ENCODE assay signal across 21 mouse cellular contexts in genomic region chr3:130978986-130979642, GRCm38 (mm10).
A peak's percentile ranks its signal among the peaks of the same experiment; 100 is the strongest.
DNase-seq lines count a peak whose midpoint lies in the region; ATAC-seq and TF ChIP-seq lines count a peak whose summit lies in the region.
"Had no signal": no experiment of that assay in that cellular context is flagged by ENCODE, and none has a peak within 500 bp of the region (broad histone marks: within the 10 kb centered on the region; RNA-seq: fewer than 3 reads in every experiment).

No protein-coding gene starts in this region.

- WGBS in heart, embryonic 11.5 days (ENCODE audit: insufficient replicate concordance): 47% methylated on average over 14 of the region's 14 CpGs
- WGBS in lung, embryonic 14.5 days: 62% methylated on average over 14 of the region's 14 CpGs
- WGBS in neural tube, embryonic 15.5 days: 81% methylated on average over 14 of the region's 14 CpGs

- no peaks in the 10 kb centered on the region for H3K27me3 ChIP-seq in heart, embryonic 11.5 days (ENCODE audit: control insufficient read depth, insufficient read depth, low read length)
- no peaks in the 10 kb centered on the region for H3K27me3 ChIP-seq in lung, embryonic 14.5 days (ENCODE audit: insufficient read depth, low read length)
- no peaks in the 10 kb centered on the region for H3K27me3 ChIP-seq in neural tube, embryonic 15.5 days (replicated peaks)
- H3K27me3 ChIP-seq: embryonic facial prominence, embryonic 13.5 days; liver, embryonic 12.5 days; neural tube, embryonic 12.5 days had no signal

- H3K4me1 ChIP-seq in heart, embryonic 11.5 days (ENCODE audit: control insufficient read depth, insufficient read depth, low read length): peaks cover 14% of the 10 kb centered on the region
- no peaks in the 10 kb centered on the region for H3K4me1 ChIP-seq in lung, embryonic 14.5 days (ENCODE audit: insufficient read depth)
- no peaks in the 10 kb centered on the region for H3K4me1 ChIP-seq in neural tube, embryonic 15.5 days
- H3K4me1 ChIP-seq: liver, embryonic 12.5 days; neural tube, embryonic 12.5 days had no signal

- no peaks in the 10 kb centered on the region for H3K36me3 ChIP-seq in heart, embryonic 11.5 days (ENCODE audit: control insufficient read depth, insufficient read depth, low read length)
- H3K36me3 ChIP-seq in lung, embryonic 14.5 days (ENCODE audit: insufficient read depth): no peaks in the 10 kb centered on the region
- H3K36me3 ChIP-seq in neural tube, embryonic 15.5 days: no peaks in the 10 kb centered on the region
- H3K36me3 ChIP-seq: embryonic facial prominence, embryonic 13.5 days; liver, embryonic 12.5 days; midbrain, embryonic 10.5 days; neural tube, embryonic 12.5 days had no signal

- no peak for ATAC-seq in heart, embryonic 11.5 days (replicated peaks; ENCODE audit: insufficient number of reproducible peaks, low FRiP score, low TSS enrichment)
- ATAC-seq in lung, embryonic 14.5 days (ENCODE audit: insufficient read depth): peak; percentile 11; the same call in 1 of the 2 replicates
- no peak for ATAC-seq in neural tube, embryonic 15.5 days (ENCODE audit: low FRiP score)
- ATAC-seq: forebrain, postnatal 0 days; hindbrain, embryonic 16.5 days; liver, embryonic 12.5 days had no signal

- H3K4me2 ChIP-seq in heart, embryonic 11.5 days: peak overlapping the region; percentile 53
- no peak overlapping the region for H3K4me2 ChIP-seq in lung, embryonic 14.5 days
- H3K4me2 ChIP-seq in neural tube, embryonic 15.5 days: no peak overlapping the region
- H3K4me2 ChIP-seq: embryonic facial prominence, embryonic 13.5 days; liver, embryonic 12.5 days; neural tube, embryonic 12.5 days had no signal

- H3K27ac ChIP-seq in heart, embryonic 11.5 days (ENCODE audit: low read depth, low read length): no peak overlapping the region
- H3K27ac ChIP-seq in lung, embryonic 14.5 days (ENCODE audit: low read depth): no peak overlapping the region
- no peak overlapping the region for H3K27ac ChIP-seq in neural tube, embryonic 15.5 days (replicated peaks)
- H3K27ac ChIP-seq: embryonic facial prominence, embryonic 13.5 days; layer of hippocampus, adult 2 months; liver, embryonic 12.5 days; midbrain, embryonic 10.5 days; neural tube, embryonic 12.5 days had no signal

- H3K9me3 ChIP-seq in heart, embryonic 11.5 days (replicated peaks; ENCODE audit: control insufficient read depth, low read length): no peaks in the 10 kb centered on the region
- H3K9me3 ChIP-seq in lung, embryonic 14.5 days (ENCODE audit: low read depth, low read length): no peaks in the 10 kb centered on the region
- no peaks in the 10 kb centered on the region for H3K9me3 ChIP-seq in neural tube, embryonic 15.5 days (replicated peaks)
- H3K9me3 ChIP-seq: embryonic facial prominence, embryonic 13.5 days; liver, embryonic 12.5 days; midbrain, embryonic 10.5 days; neural tube, embryonic 12.5 days had no signal

- no peak overlapping the region for H3K4me3 ChIP-seq in heart, embryonic 11.5 days (ENCODE audit: low read depth, low read length)
- no peak overlapping the region for H3K4me3 ChIP-seq in lung, embryonic 14.5 days (ENCODE audit: low read depth, low read length)
- no peak overlapping the region for H3K4me3 ChIP-seq in neural tube, embryonic 15.5 days (replicated peaks)
- H3K4me3 ChIP-seq: embryonic facial prominence, embryonic 13.5 days; layer of hippocampus, adult 2 months; liver, embryonic 12.5 days; midbrain, embryonic 10.5 days; neural tube, embryonic 12.5 days had no signal

- H3K9ac ChIP-seq in heart, embryonic 11.5 days (ENCODE audit: low read depth, low read length): no peak overlapping the region
- H3K9ac ChIP-seq in lung, embryonic 14.5 days: no peak overlapping the region
- no peak overlapping the region for H3K9ac ChIP-seq in neural tube, embryonic 15.5 days (replicated peaks)
- H3K9ac ChIP-seq: embryonic facial prominence, embryonic 13.5 days; forebrain, postnatal 0 days; liver, embryonic 12.5 days; neural tube, embryonic 12.5 days had no signal

- TF ChIP-seq CTCF in lung, embryonic 14.5 days (IDR thresholded peaks at IDR 0.05; ENCODE audit: low read depth): no peak

- DNase-seq in heart, postnatal 10 days: no peak
- no peak for DNase-seq in lung, embryonic 14.5 days
- no peak for DNase-seq in lung, postnatal 10 days
- DNase-seq in CD4-positive, CD25-positive, alpha-beta regulatory T cell, adult 2 months (ENCODE audit: low read depth, low spot score): peak; percentile 69
- peak; percentile 52 for DNase-seq in thymus, postnatal 14 days
- DNase-seq: adrenal gland, postnatal 25 days; cerebellum, adult 8-10 months; forebrain, postnatal 0 days; kidney, adult 18-20 months; kidney, postnatal 10 days; left cerebral cortex, postnatal 4 days; lung, postnatal 14 days; right cerebral cortex, postnatal 25 days had no signal

- intact Hi-C loops in heart, postnatal 10 days (cut with DNase I): no loop called here

Comparison
In these comparisons a context has a peak if more than half of its experiments do, and no peak if none do; other contexts are left out.
1. DNase-seq: peak in CD4-positive, CD25-positive, alpha-beta regulatory T cell, adult 2 months (single experiment) and thymus, postnatal 14 days (single experiment); none in heart, postnatal 10 days (0 of 2), lung, embryonic 14.5 days (single experiment) and lung, postnatal 10 days (single experiment).